Mouse (Mus musculus): ENCODE measurements at regions not wholly inside any gene's neighbourhood (a gene's known extent, or its start where the extent isn't known, plus 50 kb on each side); places are given as distances from the start of the nearest gene placed in this dataset.

DNA sequence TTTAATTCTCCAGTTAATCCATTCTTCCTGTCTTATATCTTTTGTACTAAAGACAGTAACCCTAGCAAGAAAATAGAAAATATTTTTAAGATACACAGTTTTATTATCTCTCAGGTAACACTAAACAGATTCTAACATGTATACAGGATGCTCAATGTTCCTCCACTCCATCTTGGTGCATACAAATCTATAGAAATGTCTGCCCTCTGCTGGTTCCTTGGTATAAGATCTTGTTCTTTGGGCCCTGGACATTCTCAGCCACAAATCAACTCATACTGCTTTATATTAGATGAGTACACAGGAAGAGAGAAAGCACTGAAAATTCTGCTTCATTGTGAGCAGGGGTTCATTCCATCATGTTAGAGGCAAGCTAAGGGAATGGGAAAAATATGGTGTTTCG lies 260.6 kb downstream of the Lipi start:
- TF ChIP-seq CTCF (conservative IDR thresholded peaks at IDR 0.05; ENCODE audit: low read length) = 0 out of 2 replicates have a peak, but pooled peaks have one; percentile 6
- no peak for TF ChIP-seq NANOG (IDR thresholded peaks at IDR 0.05; ENCODE audit: borderline replicate concordance, low read length)
- TF ChIP-seq POU5F1 (IDR thresholded peaks at IDR 0.05; ENCODE audit: borderline replicate concordance, low read length) = no peak

Data from E14TG2a.4 (cell line).